Mouse (Mus musculus) testis, adult 2 months (tissue): ENCODE results near the gene Shroom3.

ENCODE experiments used
- CTCF ChIP-seq: fragments of 200-500 bp; IDR thresholded peaks from 2 replicates; pipeline ENCODE4 v1.5.1; 2012; ENCODE audit warnings: low read depth, mild to moderate bottlenecking, inconsistent platforms, low read length, moderate library complexity; ENCODE audit not compliant: control insufficient read depth, insufficient read depth, insufficient replicate concordance
- POLR2A ChIP-seq: fragments of 200-500 bp; IDR thresholded peaks from 2 replicates; pipeline ENCODE4 v1.6.1; 2012; ENCODE audit warnings: low read depth, mild to moderate bottlenecking, inconsistent platforms, low read length, moderate library complexity; ENCODE audit not compliant: control insufficient read depth

DNA sequence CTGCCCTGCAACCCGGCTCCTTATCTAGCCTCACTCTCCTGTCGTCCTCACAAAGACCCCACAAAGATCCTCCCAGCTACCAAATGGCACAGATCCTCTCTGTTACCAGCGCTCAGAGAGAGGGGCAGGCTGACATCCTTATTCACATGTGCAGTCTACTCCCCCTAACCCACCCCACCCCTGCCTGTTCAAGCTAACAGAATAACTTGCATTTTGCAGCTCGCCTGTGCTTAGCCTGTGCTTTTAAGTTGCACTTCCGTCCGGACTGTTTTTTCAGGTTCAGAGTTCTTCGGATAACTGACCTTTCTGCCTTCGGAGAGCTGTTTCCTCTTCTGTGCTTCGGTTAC is 7.7 kb upstream of the Shroom3 start:
- TF ChIP-seq POLR2A: no peak
- no peak for TF ChIP-seq CTCF
